Mouse (Mus musculus): ENCODE results near the gene Tamm41.

Tamm41 gene

DNA sequence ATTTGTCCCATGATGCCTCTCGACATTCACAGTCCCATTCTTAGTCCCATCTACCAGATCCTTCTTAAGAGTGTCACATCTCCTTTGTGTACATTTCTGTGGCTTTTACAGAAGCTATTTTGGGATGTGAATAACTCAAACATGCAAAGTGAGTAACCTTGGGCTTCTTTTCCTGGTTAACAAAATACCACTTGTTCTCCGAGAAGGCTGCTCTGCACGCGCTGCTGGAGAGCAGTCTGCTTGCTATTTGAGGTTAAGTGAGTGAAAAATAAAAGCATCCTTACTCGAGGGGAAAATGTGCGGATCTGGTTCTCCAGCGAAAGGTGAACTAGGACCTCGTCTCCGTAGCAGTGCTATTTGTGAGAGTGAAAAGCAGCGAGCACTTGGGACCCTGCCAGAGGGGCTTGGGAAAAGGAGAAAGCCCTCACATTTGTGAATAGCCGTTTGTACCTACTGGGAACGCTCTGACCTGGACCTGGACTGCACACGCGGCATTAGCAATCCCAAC is 10.1 kb downstream of the Tamm41 start:
- in situ Hi-C loops (cut with MboI): no loop called here

DNA sequence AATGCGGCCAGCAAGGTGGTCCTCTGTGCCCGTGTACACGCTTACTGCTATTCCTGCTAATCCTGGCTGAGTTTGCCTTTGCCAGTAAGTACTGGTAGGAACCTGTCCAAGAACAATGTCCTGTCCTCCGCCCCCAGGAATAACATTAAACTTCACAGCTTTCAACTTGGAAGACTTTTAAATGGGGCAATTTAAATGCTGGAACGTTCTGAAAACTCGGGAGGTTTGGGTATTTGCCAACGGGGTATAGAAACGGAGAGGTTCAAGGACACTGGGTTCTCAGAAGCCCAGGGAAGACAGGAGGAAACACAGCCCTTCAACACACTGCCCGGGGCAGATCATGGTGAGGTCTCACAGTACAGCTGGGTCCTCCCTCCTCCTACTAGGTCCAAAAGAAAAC is 14.8 kb downstream of the Tamm41 start:
- in situ Hi-C loops (cut with MboI): no loop called here

DNA sequence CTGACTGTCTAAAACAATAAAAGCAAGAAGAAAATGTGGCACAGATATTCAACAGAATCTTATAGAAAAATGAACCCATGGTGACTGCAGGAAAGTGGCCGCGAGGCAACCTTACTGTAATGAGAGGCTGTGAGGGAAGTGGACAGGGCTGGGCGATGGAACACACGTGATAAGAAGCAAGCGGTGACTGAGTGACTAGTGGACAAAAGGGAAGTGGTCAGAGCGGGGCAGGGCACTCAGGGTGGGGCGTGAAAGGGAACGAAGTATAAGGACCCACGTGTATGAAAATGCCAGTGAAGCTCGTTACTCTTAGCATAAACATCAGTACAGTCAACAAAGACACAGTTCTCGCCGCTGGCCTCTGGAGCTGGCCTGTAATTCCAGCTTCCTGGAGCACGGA is 22.2 kb downstream of the Tamm41 start:
- in situ Hi-C loops (cut with MboI): no loop called here

DNA sequence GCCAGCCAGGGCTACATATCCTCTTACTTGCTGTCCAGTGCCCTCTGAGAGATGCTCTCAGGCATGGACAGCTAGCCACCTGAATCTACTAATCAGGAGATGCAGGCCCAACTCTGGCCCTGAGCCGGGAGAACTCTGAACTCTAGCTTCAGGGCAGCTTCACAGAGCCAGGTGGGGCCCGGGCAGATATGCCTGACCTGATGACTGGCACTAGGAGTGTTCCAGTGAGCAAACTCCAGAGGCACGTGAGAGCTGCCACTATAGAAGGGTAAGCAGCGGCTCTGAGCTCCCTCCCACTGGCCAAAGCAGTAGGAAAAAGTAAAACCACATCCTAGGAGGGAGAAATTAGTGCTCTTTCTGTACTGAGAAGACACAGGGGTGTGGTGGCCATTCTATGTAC is 24.1 kb downstream of the Tamm41 start:
- in situ Hi-C loops (cut with MboI): no loop called here

DNA sequence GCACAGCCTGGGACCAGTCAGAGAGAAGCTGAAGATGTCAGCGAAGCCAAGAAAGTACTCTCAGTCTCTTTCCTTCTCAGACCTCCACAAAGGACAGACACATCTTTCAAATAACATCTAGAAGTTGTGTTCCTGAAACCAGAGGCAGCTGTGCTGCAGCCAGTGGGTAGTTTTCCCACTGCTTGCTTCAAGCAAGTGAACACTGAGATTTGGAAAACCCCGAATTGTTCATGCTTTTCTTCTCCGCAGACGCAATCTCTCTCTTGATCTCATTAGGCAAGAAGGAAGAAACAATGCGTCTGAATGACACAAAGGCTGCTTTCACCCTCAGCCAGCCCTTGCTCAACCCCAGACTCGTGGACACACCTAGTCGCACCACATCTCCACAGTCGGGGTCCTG is 25.9 kb downstream of the Tamm41 start:
- in situ Hi-C loops (cut with MboI): no loop called here

DNA sequence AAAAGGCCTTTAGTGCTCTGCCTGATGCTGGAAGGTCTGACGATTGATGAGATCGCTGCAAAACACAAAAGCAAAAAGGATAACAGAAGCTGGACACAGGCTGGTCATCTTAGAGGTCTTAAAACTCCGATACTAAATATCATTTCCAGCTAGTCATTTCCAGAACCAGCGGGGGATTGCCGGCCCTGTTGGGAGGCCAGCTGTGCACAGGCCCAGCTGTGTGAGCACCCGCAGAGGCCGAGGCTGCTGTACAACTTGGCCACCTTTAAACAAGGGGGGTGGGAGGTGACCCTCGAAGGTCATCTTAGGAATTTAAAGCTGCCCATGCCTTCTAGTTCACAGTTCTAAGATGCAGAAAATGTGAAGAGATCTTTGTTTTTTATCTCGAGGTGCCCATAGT is 26.9 kb downstream of the Tamm41 start:
- in situ Hi-C loops (cut with MboI): no loop called here

DNA sequence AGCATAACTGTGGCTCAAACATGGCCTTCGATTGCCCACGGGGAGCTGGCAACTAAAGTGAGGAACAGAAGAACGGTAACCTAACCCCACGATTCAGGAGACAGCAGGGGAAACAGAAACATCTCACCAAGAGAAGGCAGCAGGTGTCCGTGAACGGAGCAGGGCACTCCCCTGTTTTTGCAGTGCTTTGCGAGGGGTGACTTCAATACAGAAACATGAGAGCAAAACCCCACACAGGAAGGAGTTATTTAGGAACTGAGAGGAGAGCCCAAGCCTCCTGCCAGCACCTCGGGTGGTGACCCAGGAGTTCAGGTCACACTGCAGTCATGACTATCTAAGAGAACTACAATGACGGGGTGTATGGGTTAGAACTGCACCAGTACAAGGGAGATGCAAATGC is 27.4 kb downstream of the Tamm41 start:
- in situ Hi-C loops (cut with MboI): no loop called here

DNA sequence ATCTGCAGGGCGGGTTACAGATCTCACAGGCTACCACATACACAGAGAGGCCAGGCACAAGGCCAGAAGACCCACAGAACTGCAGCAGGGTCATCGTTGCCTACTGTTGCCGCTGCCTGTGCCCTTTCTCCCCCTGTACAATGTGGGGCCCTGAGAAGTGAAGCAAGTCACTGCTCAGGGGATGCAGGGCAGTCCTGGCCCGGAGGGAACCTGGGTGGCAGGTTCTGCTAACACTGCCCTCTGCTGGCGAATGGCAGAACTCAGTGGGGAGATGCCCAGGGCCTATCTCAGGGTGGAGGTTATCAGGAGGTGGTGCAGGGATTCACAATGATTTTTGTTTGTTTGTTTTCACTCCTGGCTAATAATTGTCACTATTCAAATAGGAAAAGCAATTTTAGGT is 29.9 kb downstream of the Tamm41 start:
- in situ Hi-C loops (cut with MboI): loop anchor here (10.0 kb wide), 1 partner anchor 73 kb away; no protein-coding TSS in a partner anchor

DNA sequence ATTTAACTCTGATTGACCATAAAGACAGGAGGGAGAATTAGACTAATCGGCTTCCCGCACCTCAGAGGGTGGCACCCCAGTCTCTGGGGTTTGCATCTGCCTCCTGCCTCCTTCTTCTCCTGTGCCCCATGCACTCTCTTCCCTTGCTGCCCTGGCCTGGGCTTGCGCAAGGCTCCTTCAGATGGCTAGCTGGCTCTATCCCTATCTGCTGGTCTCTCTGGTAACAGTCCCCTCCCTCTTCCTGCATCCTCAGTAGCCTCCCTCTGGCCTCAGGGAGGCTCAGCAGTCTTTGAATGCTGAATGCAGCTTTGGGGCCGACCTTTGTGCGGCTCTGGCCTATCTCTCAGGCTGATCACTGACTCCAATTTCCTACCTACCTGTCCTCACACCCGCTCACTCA is 30.7 kb downstream of the Tamm41 start:
- in situ Hi-C loops (cut with MboI): loop anchor here (10.0 kb wide), 1 partner anchor 72 kb away; no protein-coding TSS in a partner anchor

DNA sequence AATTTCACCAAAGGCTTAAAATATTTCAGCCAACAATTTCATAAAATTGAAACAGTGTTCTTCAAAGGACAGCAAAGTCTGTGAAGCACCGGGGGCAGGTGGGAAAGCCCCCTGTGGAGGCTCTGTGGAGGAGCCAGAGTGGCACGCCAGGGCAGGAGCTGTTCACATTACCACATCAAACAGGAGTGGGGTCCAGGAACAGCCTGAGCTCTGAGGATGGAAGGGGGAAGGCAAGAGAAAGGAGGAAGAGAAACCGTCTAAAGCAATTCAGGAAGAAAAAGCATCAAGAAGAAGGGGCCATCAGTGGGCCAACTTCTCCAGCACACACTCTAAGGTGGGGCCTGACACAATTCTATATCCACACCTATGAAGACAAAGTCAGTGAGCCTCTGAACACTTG is 31.6 kb downstream of the Tamm41 start:
- in situ Hi-C loops (cut with MboI): loop anchor here (10.0 kb wide), 1 partner anchor 71 kb away; no protein-coding TSS in a partner anchor

DNA sequence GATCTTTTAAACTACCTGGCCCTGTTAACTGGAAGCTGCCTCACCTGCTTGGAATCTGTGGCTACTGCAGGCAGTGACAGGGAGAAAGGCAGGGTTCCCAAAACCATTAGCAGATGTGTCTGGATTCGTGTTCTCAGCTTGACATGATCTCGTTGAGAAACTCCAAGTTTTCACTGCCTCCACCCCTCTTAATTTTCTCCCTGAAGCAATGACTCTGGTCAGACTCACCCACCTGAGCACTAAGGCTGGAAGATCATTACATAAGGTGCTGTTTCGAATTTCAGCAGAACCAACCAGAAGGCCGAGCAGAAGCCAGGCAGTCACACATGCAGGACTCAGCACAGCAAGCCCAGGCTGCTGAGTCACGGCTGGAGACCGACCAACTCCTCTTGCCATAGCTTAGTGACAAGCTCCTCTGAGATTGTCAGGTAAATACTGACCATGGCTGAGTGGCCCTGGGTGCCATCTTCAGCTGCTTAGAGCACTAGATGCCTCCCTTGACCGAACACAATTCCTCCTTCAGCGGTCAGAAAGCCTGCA is 32.3 kb downstream of the Tamm41 start:
- in situ Hi-C loops (cut with MboI): loop anchor here (10.0 kb wide), 1 partner anchor 71 kb away; no protein-coding TSS in a partner anchor

DNA sequence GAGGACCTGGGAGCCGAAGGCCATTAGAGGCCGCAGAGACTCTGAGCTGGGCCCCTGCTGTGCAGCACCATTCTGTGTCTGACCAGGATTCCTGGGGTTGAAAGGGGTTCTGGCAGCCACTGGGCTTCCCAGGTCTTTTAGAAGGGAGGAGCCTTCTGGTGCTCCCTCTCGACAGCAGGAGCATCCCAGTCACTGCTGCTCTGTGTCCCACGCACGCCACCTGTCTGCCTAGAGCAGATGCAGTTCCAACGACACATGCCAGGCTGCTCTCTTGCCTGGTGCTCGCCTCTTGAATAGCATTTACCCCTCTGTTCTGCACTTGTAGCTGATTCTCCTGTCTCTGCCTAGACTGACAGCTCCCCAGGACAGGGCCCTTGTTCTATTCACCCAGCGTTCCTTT is 33.0 kb downstream of the Tamm41 start:
- in situ Hi-C loops (cut with MboI): loop anchor here (10.0 kb wide), 1 partner anchor 70 kb away; no protein-coding TSS in a partner anchor

DNA sequence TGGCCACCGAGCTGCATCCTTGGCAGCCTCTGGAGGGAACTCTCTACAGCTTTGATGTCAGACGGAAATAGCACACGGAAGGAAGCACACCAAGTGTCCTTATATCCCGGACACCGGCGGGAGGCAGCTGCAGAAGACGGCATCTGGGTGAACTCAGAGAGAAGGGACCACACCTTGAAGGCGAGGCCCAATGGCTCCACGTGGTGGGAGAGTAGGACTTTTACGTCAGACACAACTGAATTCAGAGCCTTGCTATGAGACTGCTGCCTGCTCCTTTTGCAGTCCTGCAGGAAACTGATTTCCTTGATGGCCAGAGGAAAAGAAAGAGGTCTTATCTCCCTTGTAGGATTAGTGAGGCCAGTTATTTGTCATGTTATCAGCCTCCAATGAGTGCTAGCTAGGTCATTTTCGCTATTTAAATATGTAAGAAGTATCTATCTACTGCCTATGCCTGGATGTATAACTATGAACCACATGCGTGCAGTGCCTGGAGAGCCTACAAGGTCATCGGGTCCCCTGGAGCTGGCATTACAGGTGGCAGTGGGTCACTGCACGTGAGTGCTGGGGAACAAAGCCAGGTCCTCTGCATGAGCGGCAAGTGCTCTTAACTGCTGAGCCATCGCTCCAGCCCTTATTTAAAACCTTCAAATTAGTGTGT is 39.2 kb downstream of the Tamm41 start:
- in situ Hi-C loops (cut with MboI): no loop called here

DNA sequence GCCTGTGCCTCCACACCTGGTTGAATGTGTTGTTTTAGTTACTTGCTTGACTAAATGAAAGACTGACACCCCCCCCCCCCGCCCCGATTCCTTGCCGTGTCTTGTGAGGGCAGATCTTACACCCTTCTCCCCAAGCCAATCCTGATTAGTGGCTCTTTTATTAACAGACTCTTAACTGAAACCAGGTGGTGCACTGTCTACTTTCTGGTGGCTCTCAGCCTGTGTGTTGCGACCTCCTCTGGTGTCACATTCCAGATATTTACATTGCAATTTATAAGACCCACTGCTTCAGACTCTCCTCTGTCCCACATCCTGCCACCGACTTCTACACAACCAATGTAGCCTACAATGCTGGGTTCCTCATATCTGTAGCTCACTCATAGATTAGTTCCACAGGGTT is 40.2 kb downstream of the Tamm41 start:
- in situ Hi-C loops (cut with MboI): no loop called here

DNA sequence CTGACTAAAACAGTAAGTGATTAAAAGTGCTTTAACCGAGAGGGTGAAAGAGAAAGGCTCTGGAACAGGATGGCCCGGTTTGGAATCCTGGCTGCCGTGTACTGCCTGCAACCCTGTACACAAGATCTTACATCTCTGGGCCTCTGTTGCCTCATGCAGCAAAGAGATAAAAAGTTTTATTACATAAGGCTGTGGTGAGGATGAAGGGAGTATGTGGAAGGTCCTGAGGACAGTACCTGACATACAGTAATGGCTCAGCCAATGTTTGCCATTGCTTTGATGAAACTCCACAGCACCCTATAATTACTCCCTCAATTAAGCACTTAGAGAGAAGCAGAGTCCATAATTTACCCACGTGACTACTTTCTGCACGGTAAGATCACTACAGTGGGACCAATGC is 40.8 kb downstream of the Tamm41 start:
- in situ Hi-C loops (cut with MboI): no loop called here

DNA sequence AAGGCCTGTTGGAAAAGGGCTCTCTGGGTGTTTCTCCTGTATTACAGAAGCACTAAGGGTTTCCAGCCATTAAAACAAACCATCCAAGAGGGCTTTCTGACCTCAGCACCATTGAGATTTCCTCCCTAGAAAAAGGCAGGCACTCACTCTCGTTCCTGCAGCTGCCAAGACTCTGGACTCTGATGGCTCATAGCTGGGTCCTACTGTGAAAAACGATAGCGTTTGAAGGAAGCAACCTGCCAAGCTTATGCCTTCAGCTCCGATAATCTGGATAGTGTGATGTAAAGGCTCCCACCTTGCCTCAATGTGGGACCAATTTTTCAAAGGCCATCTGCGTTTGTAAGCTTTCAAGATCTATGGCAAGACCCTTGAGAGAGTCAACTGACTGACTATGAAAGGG is 43.6 kb downstream of the Tamm41 start:
- in situ Hi-C loops (cut with MboI): no loop called here

DNA sequence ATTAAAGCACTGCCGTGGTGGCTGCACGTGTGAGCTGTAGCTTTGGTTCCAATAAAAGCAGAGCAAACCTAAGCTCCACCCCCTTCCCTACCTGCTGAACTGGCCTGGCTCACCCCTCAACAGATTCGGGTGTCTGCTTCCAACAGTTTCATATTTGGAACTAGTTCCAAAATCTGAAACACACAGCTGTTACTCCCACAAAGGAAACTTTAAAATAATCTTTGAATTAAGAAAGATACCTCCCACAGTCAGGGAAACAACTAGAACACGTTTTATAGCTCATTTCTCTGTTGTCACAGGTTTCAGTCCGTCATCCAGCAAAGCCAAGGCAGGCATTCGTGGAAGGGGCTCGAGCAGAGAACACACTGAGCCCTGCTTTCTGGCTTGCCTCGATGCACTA is 44.0 kb downstream of the Tamm41 start:
- in situ Hi-C loops (cut with MboI): no loop called here

DNA sequence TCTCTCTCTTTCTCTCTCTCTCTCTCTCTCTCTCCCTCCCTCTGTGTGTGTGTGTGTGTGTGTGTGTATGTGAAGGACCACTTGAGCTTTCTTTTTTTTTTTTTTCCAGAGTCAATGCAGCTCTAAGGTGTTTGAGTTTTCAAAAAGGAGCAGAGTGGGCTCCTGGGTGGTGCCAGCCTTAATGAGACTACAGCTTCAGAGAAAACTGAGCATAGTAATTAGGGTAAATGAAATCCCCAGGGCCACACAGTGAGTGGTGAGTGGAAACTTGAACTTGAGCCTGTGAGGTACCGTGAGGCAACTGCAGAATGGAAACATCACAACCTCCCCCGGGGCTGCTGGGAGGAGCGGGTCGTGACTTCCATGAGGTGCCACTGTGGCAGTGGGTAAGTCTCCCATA is 45.8 kb downstream of the Tamm41 start:
- in situ Hi-C loops (cut with MboI): no loop called here

DNA sequence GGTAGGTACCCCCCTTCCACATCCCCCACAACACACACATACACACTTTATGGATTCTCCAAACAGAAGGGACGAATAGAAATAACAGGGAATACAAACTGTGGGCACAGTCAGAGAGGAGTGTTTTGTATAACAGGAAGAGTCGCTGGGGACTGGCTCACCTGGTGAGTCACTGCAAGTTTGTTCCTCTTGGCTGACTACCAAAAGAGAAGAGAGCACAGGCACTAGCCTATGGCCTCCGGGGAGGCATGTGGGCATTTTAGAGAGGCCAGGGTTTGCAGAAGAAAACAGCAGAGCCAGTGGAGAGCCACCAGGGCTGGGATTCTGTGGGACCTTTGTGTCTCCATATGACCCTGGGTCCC is 49.1 kb downstream of the Tamm41 start:
- in situ Hi-C loops (cut with MboI): no loop called here

DNA sequence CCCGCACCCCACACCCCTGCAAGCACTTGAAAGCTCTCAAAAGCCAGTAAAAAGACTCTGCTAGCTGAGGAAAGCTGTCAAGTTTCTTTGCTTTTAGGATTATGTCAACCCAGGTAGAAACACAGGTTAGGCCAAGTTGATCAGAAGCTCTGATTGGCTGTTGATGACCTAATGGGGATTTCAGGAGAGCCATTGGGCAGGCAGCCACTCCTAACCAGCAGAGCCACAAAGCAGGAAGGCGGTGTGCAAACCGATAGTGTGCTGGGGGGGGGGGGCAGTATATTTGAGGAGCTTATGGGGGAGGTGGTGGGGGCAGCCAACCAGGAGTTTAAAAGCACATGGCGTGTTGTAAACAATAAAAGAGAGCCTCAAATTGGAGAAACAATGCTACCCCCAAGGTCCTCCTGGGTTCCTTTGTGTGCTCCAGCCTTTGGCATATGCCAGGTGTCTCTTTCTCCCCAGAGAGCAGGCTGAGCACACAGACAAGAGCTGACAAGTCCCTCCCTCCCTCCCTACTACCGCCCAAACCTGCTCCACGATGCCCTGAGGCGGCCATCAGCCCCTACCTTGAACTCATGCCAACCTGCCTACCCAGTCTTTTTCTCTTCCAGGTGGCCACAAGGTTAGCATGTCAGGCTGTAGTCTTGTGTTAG is 49.6 kb downstream of the Tamm41 start:
- in situ Hi-C loops (cut with MboI): no loop called here

DNA sequence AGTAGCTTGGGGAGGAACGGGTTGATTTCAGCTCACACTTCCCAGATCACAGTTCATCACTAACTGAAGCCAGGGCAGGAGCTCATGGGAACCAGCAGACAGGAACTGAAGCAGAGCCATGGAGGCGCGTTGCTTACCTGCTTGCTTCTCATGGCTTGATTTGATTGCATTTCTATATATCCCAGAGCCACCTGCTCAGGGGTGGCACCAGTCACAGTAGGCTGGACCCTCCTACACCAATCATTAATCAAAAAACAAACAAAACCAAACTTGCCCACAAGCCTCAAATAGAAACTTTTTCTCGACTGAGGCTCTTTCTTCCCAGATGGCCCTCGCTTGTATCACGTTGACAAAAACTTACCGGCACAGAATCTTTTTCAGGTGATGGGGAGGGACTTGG is 55.0 kb downstream of the Tamm41 start:
- in situ Hi-C loops (cut with MboI): no loop called here

DNA sequence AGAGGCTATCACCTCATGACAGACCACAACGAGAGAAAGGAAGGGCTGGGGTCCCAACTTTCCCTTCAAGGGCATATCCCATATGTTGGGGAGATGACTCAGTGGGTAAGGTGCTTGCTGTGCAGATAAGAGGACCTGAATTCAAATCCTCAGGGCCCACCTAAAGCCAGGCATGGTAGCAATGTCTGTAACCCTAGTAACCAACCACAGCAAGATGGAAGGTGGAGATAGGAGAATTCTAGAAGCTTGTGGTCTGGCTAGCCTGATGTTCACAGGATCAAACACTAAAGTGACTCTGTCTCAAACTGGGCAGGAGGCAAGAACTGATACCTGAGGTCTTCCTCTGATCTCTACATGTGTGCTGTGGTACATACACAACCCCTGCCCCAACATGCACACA is 58.0 kb downstream of the Tamm41 start:
- in situ Hi-C loops (cut with MboI): no loop called here

DNA sequence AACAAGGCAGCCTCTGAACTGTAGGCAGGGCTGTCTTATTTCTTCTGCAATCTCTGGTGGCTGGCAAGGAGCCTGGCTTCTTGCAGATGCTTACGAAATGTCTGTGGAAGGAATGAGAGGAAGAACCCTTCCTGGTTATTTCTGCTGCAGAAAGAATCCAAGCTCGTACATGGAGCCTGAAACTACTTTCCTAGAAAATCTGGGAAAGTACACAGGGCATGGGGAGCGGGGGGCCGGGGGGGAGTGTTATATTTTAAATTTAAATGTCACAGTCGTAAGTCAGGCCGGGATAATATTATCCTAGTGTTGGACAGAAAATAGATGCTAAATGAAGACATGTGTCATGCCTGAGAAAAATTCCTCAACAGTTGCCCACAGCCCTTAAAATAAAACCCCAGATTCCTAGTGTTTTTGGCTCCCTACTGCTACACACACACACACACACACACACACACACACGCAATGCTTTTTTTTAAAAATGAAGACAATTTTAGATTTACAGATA is 60.7 kb downstream of the Tamm41 start:
- in situ Hi-C loops (cut with MboI): no loop called here

Measured in mature B cell (primary cell).